Mouse (Mus musculus) olfactory bulb, adult 2 months (tissue): ENCODE measurements around the gene Gm49388. TPM values are rescaled to one million over a fixed set of nuclear protein-coding genes. Genes with fewer than 3 reads are reported as not detected.

Experiments used
- H3K27ac ChIP-seq: fragments of 200-500 bp; 2 replicates; pipeline ENCODE4 v1.5.1; 2012; ENCODE audit warnings: low read depth, low read length; ENCODE audit not compliant: insufficient read depth
- H3K4me1 ChIP-seq: fragments of 200-500 bp; 2 replicates; pipeline ENCODE4 v1.6.1; 2012; ENCODE audit warnings: low read length; ENCODE audit not compliant: control insufficient read depth, insufficient read depth
- H3K4me3 ChIP-seq: fragments of 200-500 bp; 2 replicates; pipeline ENCODE4 v1.5.1; 2012; ENCODE audit warnings: mild to moderate bottlenecking, low read depth, low read length, moderate library complexity; ENCODE audit not compliant: insufficient read depth
- CTCF ChIP-seq: fragments of 200-500 bp; IDR thresholded peaks from 2 replicates; pipeline ENCODE4 v1.5.1; 2012; ENCODE audit warnings: low read depth, mild to moderate bottlenecking, low read length, moderate library complexity; ENCODE audit not compliant: insufficient read depth
- POLR2A ChIP-seq: fragments of 200-500 bp; IDR thresholded peaks from 2 replicates; pipeline ENCODE4 v1.6.1; 2012; ENCODE audit warnings: mild to moderate bottlenecking, low read depth, low read length, moderate library complexity; ENCODE audit not compliant: insufficient read depth
- WGBS: fragments of 180-500 bp; shearing (Covaris S2); methylation state at CpG from one replicate; pipeline ENCODE4 v1.1.7; 2018; 5-methylcytosine and 5-hydroxymethylcytosine counted together
- polyA plus RNA-seq: library from polyadenylated mRNA; stranded (reverse); fragments of >200 nt; gene quantifications from 2 replicates; pipeline ENCODE4 v1.2.4, GENCODE M21; 2012; ENCODE audit warnings: low replicate concordance; ENCODE audit not compliant: missing spikeins, insufficient read depth, insufficient read length

Gene Gm49388
- polyA plus RNA-seq, 1 experiment = not detected

DNA sequence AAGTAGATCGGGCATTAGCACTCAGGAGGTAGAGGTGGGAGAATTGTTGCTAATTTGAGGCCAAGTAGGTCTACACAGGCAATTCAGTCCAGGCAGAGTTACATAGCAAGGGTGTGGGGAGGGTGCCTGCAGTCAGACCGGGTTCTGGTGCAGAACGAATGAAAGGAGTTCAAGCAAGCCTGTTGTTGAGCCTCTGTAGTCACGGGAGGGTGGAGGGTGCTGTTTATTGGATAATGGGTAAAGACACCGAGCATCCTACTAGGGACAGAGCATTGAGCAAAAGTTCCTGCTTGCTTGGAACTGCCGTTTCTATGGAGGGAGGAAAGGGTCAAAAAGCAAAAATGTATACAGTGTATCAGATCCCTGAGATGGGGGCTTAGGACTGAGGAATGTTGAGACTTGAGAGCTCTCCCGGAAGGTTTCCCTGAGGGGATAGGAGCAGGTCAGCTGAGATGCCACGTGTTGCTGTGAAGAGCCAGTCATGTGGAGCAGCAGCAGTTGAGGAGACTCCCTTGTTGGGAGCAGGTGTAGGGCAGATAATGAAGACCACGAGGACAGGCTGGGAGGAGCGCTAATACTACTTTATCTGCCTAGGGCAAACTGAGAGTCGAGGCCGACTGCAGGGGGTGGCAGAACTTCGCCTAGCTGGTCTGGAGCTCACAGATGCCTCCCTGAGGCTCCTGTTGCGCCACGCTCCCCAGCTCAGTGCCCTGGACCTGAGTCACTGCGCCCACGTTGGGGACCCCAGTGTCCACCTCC, 18.4 kb upstream of the Gm49388 start:
- no peak overlapping the region for H3K4me3 ChIP-seq
- H3K4me1 ChIP-seq = peaks cover 23% of the 10 kb centered on the region
- 73% methylated on average over 17 of the region's 17 CpGs for WGBS
- H3K27ac ChIP-seq = no peak overlapping the region
- TF ChIP-seq POLR2A = no peak
- no peak for TF ChIP-seq CTCF

DNA sequence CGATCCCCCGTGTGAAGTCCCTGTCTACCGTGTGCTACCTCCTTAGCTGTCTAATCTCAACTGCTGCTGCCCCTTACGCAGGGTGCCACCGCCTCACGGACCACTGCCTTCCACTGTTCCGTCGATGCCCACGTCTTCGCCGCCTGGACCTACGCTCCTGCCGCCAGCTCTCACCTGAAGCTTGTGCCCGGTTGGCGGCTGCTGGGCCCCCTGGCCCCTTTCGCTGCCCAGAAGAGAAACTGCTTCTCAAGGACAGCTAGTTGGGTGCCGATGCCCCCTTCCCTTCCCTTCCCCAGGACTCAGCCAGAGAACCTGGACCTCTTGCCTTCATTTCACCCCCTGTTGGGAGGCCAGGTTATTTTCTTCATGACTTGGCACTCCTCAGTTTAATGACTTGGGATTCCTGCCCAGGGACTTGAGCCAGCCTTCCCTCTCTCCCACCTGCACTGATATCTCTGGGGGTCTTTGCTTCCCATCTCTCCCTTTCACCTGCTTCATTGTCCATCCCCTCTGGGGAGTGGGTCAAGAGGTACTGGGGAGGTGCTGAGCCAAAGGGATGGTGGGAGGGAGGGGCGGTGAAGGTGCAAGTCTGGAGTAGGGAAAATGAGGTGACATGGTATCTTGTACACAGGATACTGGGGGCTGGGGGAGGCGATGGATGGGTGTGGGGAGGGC, 17.6 kb upstream of the Gm49388 start:
- no peak overlapping the region for H3K27ac ChIP-seq
- 92% methylated on average over 19 of the region's 19 CpGs for WGBS
- H3K4me3 ChIP-seq = no peak overlapping the region
- H3K4me1 ChIP-seq = peaks cover 23% of the 10 kb centered on the region
- TF ChIP-seq POLR2A (no peak), CTCF (no peak)

DNA sequence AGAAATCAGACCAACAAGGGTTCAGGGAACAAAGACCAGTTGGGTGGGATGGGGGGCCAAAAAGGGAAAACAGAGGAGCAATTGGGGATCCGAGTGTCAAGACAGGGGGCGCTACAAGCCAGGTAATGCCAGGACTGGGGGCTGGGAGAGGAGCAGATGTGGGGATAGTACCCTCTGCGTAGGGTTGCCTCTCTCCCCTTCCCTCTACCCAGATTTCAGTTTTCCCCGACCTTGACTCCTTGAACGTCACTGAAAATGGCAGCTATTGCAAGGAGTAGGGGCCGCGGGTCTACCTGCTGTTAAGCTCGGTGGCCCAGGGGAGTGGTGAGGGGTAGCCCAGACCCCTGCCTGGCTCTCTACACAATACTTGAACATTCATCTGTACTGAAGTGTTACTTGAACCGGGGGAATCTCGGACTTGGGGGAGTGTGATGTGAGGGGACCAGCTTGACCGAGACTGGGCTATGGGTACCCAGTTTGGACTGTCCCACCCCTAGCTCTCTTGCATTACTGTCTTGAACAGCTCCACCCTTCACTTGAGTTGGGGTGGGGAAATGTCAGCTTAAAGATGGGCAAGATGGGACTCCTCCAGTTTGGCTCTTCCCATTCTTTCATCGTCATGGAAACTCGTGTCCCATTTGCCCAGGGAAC, 16.9 kb upstream of the Gm49388 start:
- Histone ChIP-seq H3K4me1 (peaks cover 23% of the 10 kb centered on the region), H3K4me3 (peak overlapping the region; percentile 28; the same call in 1 of the 2 replicates), H3K27ac (peak overlapping the region; percentile 69; the same call in 1 of the 2 replicates)
- 48% methylated on average over 13 of the region's 13 CpGs for WGBS
- TF ChIP-seq POLR2A (no peak), CTCF (no peak)

DNA sequence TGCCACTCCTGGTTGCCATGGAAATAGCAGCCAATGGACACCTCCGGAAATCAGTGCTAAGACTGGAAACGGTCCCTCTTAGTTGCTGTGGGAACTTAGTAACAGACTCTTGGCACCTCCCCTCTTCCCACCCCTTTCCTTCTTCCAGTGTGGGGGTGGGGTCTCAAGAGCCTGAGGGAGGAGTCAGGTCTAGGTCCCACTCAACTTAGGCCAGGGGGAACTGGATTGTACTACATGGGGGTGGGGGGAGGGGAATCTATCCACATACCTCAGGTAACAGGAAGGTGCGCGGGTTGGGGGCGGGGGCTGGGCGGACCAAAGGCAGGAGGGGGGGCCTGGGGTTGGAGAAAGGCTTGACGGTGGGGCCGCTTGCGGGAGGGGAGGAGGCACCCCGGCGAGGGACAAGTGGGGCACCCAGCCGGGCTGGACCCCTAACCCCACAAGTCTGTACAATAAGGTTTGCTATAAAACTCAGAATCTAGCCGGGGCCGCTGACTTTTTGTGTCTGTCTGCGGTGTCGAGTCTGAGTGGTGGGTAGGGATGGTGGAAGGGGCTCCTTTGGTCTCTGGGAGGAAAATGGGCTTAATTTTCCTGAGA, 16.3 kb upstream of the Gm49388 start:
- 2% methylated on average over 16 of the region's 16 CpGs for WGBS
- H3K27ac ChIP-seq = peak overlapping the region; percentile 92
- TF ChIP-seq CTCF (no peak), POLR2A (no peak)
- peaks cover 23% of the 10 kb centered on the region for H3K4me1 ChIP-seq
- peak overlapping the region; percentile 64 for H3K4me3 ChIP-seq

DNA sequence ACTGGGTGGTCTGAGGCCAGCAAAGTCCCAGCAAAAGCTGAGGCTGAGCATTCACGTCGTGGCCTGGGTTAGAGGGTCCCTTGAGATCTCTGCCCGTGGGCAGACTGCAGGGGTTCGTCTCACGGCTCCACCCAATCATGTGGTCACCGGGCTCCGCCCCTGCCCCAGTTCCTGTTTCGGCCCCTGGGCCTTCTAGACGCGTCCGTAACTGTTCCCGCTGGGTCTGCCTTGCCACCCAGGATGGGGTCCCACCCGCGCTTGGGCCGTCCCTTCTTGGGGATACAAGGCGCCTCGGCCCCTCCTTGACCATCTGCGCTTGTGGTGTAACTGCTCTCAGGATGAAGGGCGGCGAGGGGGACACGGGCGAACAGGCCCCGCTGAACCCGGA, 15.8 kb upstream of the Gm49388 start, which contains the start of gene Orai3:
Gene Orai3, plus strand, starts transcription at position 165 of the 388 bp plus-strand sequence.
- under 1% methylated on average over 24 of the region's 24 CpGs for WGBS
- Histone ChIP-seq H3K27ac (peak within 1 kb of the TSS; percentile 92), H3K4me3 (peak within 1 kb of the TSS; percentile 64), H3K4me1 (peaks cover 23% of the 10 kb centered on the region)
- TF ChIP-seq CTCF (no peak), POLR2A (0 out of 2 replicates have a peak, but pooled peaks have one; percentile 52)

DNA sequence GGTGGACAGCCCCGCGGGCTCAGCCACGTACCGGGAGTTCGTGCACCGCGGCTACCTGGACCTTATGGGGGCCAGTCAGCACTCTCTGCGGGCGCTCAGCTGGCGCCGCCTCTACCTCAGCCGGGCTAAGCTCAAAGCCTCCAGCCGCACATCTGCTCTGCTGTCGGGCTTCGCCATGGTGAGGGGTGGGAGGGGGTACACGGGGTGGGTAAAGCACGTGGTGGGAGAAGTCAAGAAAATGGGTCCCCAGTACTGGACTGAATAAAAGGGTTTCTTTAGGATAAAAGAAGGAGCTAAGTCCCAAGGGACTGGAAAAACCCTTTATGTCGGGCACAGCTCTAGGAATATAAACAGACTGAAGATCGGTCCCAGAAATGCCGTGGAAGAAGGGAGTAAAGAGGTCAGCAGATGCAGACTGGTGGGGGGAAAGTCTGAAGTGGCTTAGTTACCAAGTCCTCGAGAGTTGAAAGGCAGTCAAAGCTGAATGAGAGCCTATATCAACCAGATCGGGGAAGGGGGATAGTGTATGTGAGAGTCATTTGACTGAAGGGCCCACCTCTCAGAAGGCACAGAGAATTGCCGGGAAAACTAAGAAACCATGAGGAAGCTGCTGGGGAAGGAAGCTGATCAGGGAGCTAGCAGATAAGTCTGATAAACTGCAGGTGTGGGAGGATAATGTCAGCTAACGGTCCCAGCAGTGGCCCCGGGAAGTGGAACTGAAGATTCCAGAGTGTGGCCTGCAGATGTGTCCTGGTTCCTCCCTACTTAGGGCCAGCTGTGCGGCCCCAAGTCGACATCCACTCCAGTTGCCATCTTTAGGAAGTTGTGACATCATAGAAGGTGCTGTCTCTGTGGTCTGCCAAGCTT, 15.1 kb upstream of the Gm49388 start:
- TF ChIP-seq POLR2A (no peak), CTCF (no peak)
- H3K4me3 ChIP-seq = peak overlapping the region; percentile 64
- WGBS = 3% methylated on average over 27 of the region's 27 CpGs

DNA sequence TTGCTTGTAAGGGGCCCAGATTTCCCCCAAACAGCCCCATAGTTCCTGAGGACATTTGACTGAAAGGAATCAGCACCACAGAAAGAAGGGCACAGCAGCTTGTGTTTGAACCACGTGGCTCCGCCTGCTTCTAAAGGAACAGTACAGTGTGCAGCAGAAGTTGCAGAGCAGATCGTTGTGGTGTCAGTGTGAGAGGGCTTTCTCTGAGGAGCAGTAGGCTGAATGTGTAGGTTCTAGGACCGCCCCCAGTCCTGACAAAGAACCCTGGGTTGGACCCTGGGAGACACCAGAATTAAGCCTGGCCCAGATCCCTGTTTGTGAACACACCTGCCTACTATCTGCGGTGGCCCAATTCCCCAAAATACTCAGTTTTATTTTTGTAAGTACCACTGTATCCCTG, 14.1 kb upstream of the Gm49388 start:
- 55% methylated on average over 5 of the region's 5 CpGs for WGBS

More for the DNA sequence above, 15.1 kb upstream of the Gm49388 start:
- peak overlapping the region; percentile 92 for H3K27ac ChIP-seq
- H3K4me1 ChIP-seq = peaks cover 23% of the 10 kb centered on the region

DNA sequence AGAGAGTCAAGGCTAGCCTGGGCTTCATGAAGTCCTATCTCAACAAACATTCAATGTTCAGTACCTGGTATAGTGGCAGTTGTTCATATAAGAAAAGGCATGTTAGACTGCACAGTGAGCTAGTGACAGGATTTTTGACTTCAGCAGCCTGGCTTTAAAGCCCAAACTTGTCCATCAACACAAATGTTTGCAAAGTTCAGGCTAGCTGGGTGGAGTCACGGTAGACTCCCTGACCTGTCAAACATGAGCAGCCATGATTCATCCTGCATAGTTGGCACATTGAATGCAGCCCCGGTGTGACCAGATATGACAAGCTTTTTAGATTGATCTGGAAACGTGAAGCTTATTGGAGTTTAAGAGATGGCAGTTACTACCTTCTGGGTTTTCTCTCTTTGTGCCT, 13.3 kb upstream of the Gm49388 start:
- TF ChIP-seq CTCF (no peak), POLR2A (no peak)
- Histone ChIP-seq H3K27ac (no peak overlapping the region), H3K4me3 (no peak overlapping the region), H3K4me1 (peaks cover 23% of the 10 kb centered on the region)
- WGBS = 84% methylated on average over 3 of the region's 3 CpGs

More for the DNA sequence above, 14.1 kb upstream of the Gm49388 start:
- Histone ChIP-seq H3K4me1 (peaks cover 23% of the 10 kb centered on the region), H3K4me3 (no peak overlapping the region), H3K27ac (0 out of 2 replicates have a peak overlapping the region, but pooled peaks have one; percentile 5)
- no peak for TF ChIP-seq POLR2A
- no peak for TF ChIP-seq CTCF
